Mouse (Mus musculus) ovary, postnatal 14 days (tissue): ENCODE results near the gene Lsamp.

Experiments used
- DNase-seq: peaks from one replicate; pipeline ENCODE4 v3.0.0; 2022; ENCODE audit warnings: low spot score

Lsamp gene

DNA sequence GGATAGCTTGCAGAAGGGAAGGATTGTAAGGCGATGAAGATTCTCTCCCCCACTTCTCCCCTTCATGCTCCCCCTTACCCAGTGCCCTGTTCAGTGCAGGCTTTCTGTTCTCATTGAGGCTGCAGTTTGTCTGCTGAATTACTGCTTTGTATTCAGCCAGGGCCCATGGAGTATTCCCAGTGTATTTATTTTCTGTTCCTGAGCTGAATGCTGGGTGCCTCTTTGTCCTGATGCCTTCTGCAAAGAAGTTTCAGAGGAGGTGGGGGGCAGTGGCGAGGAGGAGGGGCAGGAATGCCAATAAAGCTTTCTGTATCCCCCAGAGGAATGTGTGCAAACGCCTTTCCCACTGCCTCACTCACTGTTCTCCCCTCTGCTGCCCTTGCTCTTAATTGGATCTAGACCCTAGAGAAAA is 1567.7 kb downstream of the Lsamp start:
- no peak for DNase-seq

DNA sequence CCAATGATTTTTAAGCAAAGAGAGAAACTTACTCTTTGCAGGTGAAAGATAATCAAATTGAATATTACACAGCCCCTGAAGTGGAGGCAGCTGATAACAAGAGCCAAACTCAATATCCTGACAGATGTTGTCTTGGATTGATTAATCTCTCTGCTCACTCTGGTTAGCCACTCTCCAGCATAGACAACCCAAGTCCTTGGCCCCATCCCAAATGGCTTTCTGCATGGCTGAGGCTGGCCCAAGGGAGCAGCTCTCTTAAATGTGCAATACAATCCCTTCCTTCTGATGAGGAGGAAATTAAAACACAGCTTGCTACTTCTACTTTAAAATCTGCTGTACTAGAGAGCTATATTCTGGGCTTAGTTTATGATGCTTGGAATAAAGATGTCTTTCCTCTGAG is 1572.9 kb downstream of the Lsamp start:
- no peak for DNase-seq

DNA sequence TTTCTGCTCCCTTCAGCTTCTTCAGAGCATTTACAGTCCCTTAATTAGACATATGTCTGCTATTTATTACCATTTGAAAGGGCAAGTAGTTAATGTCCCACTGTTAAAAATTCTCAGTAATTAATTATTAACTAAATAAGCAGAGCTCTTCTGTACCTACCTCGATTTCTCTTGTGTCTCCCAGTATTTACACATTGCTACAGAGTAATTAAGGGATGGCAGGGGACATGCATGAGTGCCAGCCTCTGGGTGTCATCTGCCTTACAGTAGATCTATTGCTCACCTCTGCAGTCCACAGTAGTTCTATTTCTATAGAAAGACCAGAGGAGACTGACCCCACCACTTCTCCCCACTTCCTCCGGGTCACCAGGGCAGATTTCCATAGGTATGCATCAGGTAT is 1581.1 kb downstream of the Lsamp start:
- no peak for DNase-seq

DNA sequence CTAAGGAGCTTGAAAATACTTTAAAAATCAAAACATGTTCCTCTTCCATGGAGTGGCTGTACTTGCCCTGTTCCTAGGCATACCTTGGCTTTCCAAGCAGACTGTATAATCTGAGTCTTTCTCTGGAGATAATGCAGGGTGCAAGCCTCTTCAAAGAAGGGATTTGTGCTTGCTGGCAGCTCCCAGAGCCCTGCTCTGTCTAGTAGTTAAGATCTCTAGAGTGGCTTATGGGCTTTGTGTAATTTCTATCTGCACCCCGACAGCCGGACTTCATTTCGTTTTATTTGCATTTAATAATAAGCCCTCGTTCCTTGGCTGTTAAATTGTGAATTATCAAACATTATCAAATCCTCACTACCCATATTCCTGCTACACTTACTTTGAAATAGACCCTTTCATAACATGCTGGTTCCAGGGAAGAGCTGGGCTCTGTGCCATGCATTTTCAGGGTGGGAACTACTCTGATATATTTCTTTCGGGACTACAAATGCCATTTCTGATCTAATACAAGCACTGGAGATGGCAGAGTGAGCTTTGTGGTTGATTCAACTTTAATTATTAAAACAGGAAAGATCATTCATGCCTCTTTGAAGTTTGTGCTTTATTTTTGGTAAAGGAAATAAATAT is 1604.6 kb downstream of the Lsamp start:
- DNase-seq = no peak

DNA sequence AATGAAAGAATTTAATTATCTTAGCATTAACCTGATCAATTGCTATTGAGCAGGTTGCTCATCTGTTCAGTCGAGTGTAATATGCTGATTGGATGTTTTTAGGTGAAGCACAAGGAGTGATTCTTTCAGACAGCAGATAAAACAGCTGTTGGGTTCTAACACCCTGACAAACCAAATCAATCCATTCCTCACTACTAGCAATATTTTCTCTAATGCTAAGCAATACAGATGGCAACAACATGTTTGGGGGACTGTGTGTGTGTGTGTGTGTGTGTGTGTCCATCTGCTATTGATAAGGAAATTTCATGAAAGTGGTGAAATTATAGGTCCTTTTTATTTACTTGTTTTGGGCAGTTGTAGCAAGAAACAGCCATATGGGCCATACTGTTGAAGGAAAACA is 1628.1 kb downstream of the Lsamp start:
- no peak for DNase-seq

DNA sequence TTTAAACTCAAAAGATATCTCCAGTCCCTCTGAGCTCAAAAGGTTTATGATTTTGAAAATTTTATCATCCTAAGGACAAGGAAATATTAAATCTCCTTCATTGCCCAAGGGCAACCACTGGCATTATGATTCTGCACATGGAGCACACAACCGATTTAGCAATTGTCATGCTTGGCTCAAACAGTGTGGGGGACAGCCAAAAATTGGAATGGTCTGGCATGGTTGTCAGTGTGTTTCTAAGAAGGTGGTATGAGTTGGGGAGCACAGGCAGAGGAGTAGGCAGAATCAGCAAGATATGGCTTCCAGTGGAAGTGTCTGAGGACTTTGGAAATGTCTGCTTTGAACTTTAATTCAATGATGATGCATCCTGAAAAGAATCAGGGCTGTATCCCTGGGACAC is 1639.7 kb downstream of the Lsamp start:
- DNase-seq = no peak

DNA sequence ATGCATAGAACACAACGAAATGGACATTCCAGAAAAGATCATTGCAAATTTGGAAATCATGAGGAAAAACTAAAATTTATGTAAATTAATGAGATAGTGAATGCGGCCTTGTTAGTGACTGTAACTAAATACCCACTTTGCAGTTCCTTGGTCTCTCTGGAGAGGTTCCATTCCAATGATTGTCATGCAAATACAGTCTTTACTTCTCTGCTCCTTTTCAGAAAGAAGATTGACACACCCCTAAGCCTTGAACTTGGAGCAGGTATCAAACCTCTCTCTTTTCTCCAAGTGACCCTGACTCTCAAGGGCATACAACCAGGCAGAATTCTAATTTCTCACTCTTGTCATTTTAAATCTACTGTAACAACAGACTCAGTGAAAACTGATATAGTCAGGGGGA is 1649.7 kb downstream of the Lsamp start:
- no peak for DNase-seq

DNA sequence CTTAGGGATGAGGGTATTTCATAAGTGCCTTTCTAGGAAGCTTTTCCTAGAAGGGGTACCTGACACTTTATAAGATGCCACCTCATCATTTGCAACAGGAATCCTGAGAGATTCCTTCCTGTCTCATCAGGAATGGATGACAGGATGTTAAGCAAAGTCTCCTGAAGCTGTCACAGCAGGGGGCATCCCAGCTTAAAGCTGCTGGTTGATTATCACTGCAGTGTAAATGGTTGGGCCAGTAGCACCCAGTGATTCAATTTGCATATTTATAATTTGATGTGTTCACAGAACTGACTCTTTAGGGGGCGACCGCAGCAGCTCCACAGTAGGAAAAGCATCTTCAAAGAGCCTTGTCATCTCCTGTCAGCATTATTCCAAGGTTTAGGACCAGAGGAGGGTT is 1656.7 kb downstream of the Lsamp start:
- no peak for DNase-seq

DNA sequence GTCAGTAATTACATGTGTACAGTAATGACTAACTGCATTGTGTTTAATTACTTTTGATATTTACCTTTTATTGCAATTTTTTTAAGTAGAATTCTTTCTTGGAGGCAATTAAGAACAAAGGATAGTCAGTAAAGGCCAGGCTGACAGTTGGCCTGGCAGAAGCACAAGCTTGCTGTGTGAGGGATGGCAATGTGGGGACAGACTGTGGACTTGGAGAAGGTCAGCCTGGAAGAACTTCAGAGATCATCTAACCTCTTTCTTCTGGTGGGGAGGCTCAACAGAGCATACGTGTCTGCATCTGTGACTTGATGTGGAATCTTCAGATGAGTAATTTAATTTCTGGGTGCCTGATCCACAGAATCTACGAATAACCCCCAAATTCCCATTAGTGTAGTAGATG is 1669.1 kb downstream of the Lsamp start:
- DNase-seq = no peak

DNA sequence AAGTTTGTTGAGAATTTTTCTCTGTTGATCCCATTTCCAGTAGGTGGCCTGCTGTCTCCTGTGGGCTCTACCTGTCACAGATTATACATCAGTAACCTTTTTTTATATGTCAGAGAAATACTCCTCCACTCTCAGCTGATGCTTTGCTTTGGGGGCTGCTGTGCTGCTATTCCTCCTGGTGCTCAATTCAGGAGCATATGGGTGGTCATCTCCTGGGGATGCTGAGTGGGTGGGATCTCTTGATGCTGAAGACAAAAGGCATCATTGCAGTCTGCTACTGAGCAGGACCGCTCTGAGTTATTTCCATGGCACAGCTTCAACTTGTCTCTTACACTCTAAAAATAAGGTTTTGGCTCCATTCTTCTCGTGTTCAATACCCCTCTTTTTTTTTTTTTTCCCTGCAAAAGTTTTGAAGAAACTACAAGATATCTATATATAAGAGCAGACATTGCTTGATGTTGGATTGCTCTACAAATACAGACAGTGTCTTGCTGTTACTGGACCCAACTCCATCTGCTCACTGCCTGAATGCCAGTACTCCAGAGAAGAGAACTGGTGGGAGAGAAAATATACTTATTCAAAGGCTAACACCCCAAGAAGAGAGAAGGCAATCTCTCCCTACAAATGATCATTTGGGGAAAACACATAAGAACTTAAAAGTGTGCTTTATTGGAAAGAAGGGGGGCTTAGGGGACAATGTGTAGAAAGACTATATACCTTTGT is 1690.3 kb downstream of the Lsamp start:
- no peak for DNase-seq

DNA sequence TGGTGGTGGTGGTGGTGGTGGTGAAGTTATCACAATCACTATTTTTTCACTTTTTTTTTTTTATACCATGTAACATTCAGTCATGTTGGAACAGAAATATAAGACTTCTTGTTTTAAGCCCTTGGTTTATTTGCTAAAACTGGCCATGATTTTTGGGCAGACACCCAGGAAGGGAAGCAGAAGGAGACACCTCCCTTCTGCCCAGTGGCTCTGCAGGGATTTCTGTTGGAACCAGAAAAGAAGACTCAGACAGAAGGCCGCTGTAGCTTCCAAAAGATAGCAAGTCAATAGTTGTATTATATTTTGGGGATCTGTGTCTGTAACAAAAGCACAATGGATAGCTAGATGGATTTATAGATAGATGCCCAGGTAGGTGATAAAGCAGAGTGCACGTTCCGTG is 1691.6 kb downstream of the Lsamp start:
- no peak for DNase-seq

DNA sequence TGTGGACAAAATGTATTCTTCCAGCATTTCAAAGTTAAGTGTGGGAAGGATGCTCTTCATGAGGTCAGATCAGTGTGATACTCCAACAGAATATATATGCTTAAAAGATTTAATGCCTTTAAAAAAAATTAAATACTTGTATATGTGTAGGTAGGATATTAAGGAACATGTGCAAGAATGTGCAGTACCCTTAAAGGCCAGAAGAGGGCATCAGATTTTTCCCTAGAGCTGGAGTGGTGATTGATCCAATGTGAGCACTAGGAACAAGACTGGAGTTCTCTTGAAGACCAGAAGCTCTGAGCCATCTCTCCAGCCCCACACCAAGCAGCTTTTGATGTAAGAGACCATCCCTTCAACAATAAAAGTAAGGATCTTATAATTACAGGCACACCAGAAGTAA is 1708.3 kb downstream of the Lsamp start:
- DNase-seq = peak; percentile 21

DNA sequence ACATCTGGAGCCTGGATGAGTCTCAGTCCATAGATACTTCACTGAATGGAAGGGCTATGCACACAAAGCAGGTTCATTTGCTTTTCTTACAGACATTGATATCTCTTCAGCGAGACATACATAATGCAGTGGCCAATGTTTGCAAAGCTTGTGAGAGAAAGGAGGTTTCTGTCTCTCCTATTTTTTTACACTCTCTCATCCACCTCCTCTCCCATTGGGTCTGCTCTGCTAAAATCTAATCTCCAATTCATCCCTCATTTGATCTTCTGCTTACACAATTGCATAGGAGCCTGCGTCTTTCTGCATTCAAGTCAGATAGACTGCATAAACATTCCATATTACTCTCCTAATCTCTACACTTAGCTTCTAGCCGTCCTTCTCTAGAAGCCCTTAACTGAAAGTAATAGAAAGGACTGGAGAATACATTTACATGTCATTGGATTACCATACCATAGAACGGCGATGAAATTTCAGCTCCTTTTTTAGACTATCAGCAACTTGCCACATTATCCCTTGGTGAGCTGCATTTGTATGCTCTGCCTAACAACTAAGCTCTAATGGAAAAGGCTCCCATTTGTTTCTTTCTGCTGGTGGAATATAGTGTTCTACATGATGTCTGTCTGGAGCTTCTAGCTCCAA is 1717.7 kb downstream of the Lsamp start:
- no peak for DNase-seq

DNA sequence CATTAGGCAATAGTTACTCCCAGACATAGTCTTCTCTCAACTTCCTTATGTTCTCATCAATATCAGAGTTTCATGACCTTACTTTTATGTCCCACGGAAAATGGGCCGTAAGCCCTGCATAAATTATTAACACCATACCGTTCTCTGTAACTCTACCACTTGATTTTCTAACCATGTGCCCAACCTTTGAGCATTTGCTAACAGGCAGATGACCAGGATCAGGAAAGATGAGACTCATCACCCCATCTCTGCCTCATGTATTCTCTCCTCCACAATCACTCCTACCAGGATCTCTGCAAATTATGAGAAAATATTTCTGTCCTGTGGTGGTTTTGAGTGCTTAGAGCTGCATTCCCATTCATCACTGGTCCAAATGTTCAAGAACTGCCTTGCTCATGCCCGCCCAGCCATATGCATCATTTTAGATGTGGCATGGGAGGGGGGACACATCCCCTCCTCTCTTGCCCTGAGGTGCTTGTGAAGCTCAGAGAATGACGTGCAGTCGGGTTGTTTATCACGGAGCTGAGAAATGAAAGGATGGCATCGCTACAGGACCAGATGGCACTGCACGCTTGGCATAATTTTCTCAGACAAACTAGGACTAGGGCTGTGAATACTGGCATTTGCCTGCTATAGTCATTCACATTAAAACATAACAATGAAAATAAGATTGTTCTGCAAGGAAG is 1744.9 kb downstream of the Lsamp start:
- DNase-seq = no peak

DNA sequence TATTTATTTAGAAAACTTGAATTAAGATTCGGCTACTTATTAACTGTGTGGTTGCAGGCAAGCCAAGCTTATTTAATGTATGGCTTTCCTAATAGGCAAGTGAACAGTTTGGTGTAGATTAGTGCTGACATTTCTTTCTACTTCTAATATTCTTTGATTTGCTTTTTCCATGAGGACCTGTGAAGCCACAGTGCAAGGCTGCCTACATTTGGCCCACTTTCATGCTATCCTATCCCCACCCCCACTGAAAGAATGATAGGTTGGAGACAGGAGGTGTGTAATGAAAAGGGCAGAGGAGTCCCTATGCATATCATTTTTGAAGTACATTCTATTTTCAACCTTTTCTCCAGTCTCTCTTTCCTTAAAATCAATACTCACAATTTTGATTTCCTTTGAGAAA is 1745.8 kb downstream of the Lsamp start:
- DNase-seq = no peak

DNA sequence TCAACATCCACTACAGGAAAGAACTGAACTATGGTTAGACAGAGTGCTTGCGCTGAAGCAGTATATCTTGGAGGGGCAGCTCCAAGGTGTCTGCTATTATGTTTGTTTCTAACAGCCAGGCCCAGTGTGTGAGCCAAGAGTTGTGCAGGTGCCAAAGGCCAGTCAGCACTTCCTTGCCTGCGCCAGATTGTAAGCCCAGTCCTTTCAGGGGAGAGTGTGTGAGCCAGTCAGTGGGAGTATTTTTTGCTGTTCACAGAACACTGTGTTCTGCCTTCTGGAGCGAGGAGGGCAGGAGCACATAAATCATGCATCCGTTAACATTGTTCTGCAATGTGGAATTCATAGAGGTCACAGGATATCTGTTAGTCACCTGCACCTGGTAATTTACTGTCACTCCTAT is 1760.9 kb downstream of the Lsamp start:
- DNase-seq = peak; percentile 43

DNA sequence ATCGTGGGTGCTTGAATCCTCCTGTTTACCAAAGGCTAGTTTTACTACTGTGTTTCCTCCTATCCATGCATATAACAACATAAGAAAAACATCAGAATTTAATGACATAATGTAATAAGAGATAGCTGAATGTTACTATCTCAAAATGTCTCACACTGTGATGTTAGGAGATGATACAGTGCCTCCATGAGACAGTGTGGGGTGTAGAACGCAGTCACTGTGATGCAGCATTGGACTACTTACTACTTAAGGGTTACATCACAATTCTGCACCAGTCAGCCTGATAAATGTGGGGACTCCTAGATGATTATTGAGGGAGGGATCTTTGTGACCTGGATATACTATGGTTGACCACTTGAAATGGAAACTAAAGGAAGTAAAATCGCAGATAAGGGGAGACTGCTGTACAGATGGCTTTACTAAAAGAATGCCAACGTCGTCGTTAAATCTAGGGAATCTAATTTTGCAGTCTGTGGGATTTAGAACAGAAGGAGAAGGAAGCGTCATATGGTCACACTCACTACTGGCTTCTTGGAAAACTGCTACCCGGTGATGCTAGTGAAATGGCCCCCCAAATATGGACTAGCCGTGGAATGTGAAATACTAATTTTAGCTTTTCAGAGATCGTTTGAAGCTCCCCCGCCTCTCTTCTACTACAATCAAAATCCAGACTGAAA is 1762.2 kb downstream of the Lsamp start:
- DNase-seq = no peak

DNA sequence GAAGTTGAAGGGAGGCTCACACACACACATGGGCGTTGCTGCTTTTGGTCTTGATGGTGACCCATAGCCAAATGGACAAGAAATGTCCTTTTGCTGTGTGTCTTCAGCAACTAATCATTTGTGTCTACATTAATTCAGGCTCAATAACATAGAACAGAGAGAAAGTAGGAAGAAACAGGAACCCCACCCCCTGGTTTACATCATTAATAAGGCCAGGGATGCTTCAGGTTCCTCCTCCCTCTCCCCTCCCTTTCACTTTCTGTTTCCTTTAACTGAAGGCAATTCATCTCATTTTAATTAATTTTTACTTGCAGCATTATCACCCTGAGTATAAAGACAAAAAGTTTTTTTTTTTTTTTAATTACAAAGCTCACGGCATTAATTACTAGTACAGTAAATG is 1763.7 kb downstream of the Lsamp start:
- no peak for DNase-seq

DNA sequence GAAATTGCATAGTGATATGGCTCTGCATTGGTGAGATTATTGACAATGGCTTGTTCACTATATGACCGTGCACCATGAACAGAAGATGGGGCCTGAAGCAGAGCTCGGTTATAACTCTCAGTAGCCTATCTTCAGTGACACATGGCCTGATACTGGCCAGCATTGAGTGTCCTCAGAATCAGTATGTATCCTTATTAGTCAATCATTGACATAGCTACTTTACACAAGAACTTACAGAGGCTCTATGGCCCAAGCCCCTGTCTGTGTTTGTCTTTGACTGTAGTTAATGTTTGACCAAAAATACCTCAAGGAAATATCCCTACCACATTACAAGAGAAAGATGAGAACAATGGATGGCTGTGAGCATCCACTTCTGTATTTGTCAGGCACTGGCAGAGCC is 1764.6 kb downstream of the Lsamp start:
- no peak for DNase-seq

DNA sequence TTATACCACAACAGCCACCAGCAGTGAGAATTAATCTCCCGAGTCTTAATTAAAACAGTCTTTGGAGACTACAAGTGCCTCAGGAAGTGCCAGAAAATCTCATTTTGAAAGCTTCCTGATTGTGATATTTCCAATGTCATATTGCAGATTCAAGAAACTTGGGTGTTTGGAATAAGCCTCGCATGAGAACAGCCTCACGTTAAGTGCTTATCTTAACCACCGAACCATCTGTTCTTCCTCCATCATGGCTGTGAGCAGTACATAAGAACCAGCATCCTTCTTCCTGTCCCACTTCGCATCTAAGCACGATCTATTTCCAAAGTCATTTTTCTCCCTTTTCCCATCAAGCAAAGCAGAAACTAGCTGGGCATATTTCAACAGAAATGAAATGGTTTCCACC is 1780.1 kb downstream of the Lsamp start:
- no peak for DNase-seq

DNA sequence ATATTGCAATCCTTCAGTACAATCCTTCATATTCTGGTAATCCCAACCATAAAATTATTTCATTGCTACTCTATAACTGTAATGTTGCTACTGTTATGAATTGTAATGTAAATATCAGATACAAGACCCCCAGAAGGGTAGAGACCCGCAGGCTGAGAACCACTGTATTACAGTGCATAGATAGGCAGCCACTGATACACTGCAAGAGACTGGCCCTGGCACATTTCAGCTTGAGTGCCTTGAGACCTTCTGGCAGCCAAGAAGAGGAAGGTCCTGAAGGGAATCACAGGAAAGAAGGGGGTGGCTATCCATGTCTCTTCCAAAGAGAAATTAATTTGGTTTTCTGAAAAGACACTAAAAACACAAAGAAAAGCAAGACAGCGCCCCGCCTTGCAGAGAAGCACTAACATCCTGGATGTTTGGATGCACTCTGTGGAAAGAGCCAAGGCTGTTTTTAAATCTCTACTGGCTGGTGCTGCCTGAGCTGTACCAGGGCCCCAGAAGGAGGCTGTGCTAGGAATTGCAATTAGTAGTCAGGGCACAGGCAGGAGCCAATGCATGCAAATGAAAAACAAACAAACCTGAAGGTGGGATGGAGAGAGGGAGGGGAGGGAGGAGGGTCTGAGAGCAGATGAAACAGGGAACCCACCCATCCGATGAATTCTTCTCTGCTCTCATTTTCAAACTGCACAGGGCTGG is 1787.4 kb downstream of the Lsamp start:
- DNase-seq = no peak

DNA sequence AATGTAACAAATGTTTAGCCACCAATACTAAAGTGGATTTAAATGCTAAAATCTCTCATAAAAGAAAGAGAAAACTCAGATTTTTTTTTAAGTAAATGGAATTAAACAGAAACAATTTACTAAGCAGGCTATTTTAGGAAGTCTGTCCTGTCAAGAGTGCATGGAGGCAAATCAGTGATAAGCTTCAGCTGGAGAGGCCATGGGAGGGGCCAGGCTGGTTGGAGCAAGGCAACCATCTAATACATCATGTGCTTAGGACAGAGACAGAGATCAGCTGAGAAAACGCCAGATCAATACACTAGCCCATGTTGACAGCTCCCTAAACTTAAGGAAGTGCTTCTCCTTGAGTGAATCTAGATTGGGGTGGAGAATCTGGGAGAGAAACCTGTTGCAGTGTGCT is 1793.4 kb downstream of the Lsamp start:
- no peak for DNase-seq
